Mouse (Mus musculus) liver, embryonic 13.5 days (tissue): ENCODE data around the gene Prr18. TPM values are rescaled to one million over a fixed set of nuclear protein-coding genes. Genes with fewer than 3 reads are reported as not detected.

Experiments
- ATAC-seq: fragments of 200-750 bp; cut with Nextera tagmentation; 2 replicates; pipeline ENCODE4 v1.8.0; 2017; ENCODE audit warnings: low read depth, mild to moderate bottlenecking, moderate number of reproducible peaks, moderate library complexity
- DNase-seq: peaks from one replicate; pipeline ENCODE4 v3.0.0; 2022
- H3K27ac ChIP-seq: fragments of 300-500 bp; sonication (generic); 2 replicates; pipeline ENCODE4 v1.5.1; 2015; ENCODE audit warnings: moderate library complexity, mild to moderate bottlenecking, inconsistent platforms
- H3K27me3 ChIP-seq: fragments of 300-500 bp; sonication (generic); 2 replicates; pipeline ENCODE4 v1.6.1; 2015; ENCODE audit warnings: mild to moderate bottlenecking, inconsistent platforms
- H3K36me3 ChIP-seq: fragments of 300-500 bp; sonication (generic); 2 replicates; pipeline ENCODE4 v1.6.1; 2015; ENCODE audit warnings: mild to moderate bottlenecking, inconsistent platforms
- H3K4me1 ChIP-seq: fragments of 300-500 bp; sonication (generic); replicated peaks from 2 replicates; pipeline ENCODE4 v1.6.1; 2015; ENCODE audit warnings: inconsistent platforms
- H3K4me2 ChIP-seq: fragments of 300-500 bp; sonication (generic); 2 replicates; pipeline ENCODE4 v1.6.1; 2015; ENCODE audit warnings: inconsistent platforms, mild to moderate bottlenecking, moderate library complexity
- H3K4me3 ChIP-seq: fragments of 300-500 bp; sonication (generic); replicated peaks from 2 replicates; pipeline ENCODE4 v1.5.1; 2015; ENCODE audit warnings: mild to moderate bottlenecking, inconsistent platforms
- H3K9ac ChIP-seq: fragments of 300-500 bp; sonication (generic); 2 replicates; pipeline ENCODE4 v1.6.1; 2015; ENCODE audit warnings: mild to moderate bottlenecking, inconsistent platforms
- H3K9me3 ChIP-seq: fragments of 300-500 bp; sonication (generic); replicated peaks from 2 replicates; pipeline ENCODE4 v1.6.1; 2016; ENCODE audit warnings: inconsistent platforms
- WGBS: fragments of 180-500 bp; shearing (Covaris S2); methylation state at CpG from one replicate; pipeline ENCODE4 v1.1.7; 2015; ENCODE audit not compliant: insufficient replicate concordance; 5-methylcytosine and 5-hydroxymethylcytosine counted together
- polyA plus RNA-seq: library from polyadenylated mRNA; unstranded; fragments of >200 nt; fragmentation: Nextera tagmentation; extraction: Ambion mirVana; gene quantifications from 2 replicates; pipeline ENCODE4 v1.2.1, GENCODE M21; 2015

Prr18 gene
- polyA plus RNA-seq, 1 experiment from 2014 or later: 0.09 TPM

DNA sequence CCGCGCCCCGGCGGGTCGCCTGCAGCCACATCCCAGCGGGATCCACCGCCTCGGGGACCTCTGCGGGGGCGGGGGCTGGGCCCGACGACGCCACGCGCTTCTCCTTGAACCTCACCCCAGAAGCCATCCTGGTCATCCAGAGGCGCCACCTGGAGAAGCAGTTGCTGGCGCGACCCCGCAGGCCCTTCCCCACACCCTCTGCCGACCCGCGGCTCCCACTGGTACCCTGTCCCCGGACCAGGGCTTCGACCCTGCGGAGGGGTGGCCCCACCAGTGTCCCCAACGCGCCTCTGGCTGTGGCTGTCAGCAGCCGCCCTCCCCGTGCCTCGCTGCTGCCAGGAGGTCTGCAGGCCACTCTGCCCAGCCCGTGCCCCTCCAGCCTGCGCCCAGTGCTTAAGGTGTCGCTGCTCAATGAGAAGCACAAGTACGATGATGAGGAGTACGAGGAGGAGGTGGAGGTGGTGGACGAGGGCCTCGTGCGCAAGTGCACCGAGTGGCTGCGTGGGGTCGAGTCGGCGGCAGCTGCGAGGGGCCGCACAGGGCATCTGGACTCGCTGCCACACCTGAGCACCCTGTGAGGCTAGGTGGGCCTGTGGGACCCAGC lies 4.2 kb downstream of the Prr18 start:
- DNase-seq (no peak), ATAC-seq (no peak)
- peak overlapping the region; percentile 47 for H3K4me3 ChIP-seq
- peak overlapping the region; percentile 62 for H3K4me2 ChIP-seq
- H3K9ac ChIP-seq: no peak overlapping the region
- H3K27me3 ChIP-seq: peaks cover 53% of the 10 kb centered on the region
- WGBS: 19% methylated on average over 43 of the region's 46 CpGs
- no peak overlapping the region for H3K27ac ChIP-seq
- peaks cover 11% of the 10 kb centered on the region; the same call in 1 of the 2 replicates for H3K4me1 ChIP-seq
- no peaks in the 10 kb centered on the region for H3K36me3 ChIP-seq
- H3K9me3 ChIP-seq: no peaks in the 10 kb centered on the region

DNA sequence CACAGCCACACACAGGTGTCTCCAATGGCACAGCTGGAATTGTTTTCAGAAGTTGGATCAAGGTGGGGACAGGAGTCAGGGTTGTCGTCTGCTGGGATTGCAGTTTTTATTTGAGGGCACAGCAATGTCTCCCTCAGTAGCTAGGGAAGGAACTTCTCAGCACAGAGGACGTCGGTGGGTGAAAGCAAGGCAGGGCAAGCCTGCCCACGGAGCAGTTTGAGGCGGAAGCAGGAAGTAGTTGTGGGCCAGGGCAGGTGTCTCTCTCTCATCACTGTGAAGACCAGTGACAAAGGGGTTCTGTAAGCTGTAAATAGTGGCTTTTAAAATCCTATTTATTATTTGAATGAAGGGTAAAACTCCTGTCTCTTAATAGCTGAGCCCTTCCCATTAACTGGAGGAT lies 5.4 kb downstream of the Prr18 start:
- Histone ChIP-seq H3K27me3 (peaks cover 53% of the 10 kb centered on the region), H3K4me1 (peaks cover 11% of the 10 kb centered on the region; the same call in 1 of the 2 replicates), H3K9ac (no peak overlapping the region), H3K4me3 (no peak overlapping the region), H3K27ac (no peak overlapping the region), H3K4me2 (no peak overlapping the region), H3K9me3 (no peaks in the 10 kb centered on the region), H3K36me3 (no peaks in the 10 kb centered on the region)
- no peak for DNase-seq
- ATAC-seq: no peak
- 15% methylated on average over 5 of the region's 5 CpGs for WGBS

GRCm38 (mm10) chr17:8343416-8343815 lies 6.2 kb downstream of the Prr18 start:
- Histone ChIP-seq H3K4me1 (peaks cover 11% of the 10 kb centered on the region; the same call in 1 of the 2 replicates), H3K4me2 (no peak overlapping the region), H3K27ac (no peak overlapping the region), H3K9me3 (no peaks in the 10 kb centered on the region), H3K9ac (no peak overlapping the region), H3K4me3 (no peak overlapping the region), H3K27me3 (peaks cover 50% of the 10 kb centered on the region), H3K36me3 (no peaks in the 10 kb centered on the region)
- ATAC-seq (no peak), DNase-seq (no peak)
- WGBS: 55% methylated on average over 6 of the region's 6 CpGs

DNA sequence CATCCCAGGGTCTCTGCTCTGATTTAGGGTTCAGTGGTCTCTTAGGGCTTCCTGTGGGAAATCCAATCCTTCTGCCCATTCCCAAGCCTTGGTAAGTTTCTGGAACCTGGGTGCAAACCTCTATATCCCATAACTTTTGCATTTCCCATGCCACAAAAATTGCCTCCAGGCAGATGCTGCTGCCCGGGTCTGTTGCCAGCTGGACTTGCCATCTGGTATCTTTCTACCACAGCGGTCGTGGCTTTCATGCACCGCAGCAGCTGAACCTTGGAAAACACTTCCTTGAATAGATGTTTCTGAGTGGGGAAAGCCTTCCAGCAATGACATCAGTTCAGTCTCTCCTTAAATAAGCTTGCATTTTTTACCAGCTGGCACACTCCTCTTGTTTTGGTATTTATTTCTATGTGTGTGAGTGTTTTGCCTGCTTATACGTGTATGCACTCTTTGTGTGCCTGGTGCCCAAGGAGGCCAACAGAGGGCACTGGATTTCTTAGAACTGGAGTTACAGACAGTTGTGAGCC lies 10.6 kb downstream of the Prr18 start:
- Histone ChIP-seq H3K4me2 (no peak overlapping the region), H3K36me3 (no peaks in the 10 kb centered on the region), H3K9me3 (no peaks in the 10 kb centered on the region), H3K27me3 (peaks cover 6% of the 10 kb centered on the region), H3K4me3 (no peak overlapping the region), H3K27ac (no peak overlapping the region), H3K9ac (no peak overlapping the region), H3K4me1 (peaks cover 6% of the 10 kb centered on the region; the same call in 1 of the 2 replicates)
- no peak for DNase-seq
- ATAC-seq: no peak
- WGBS: 73% methylated on average over 5 of the region's 5 CpGs

DNA sequence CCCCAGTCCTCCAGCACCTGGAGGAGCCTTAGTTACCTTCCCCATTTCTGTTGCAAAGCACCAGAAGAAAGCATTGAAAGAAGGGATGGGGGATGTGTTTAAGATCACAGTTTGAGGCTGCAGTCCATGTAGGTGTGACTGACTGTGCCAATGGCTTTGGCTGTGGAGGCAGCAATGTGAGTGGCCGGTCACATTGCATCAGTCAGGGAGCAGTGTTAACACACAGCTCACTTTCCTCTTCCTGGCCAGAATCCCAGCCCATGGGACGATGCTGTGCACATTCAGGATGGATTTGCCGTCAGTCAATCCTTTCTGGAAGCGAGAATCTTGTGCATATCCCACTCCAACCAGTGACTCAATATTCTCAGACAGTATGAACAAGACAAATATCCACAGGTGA lies 11.7 kb downstream of the Prr18 start:
- H3K4me2 ChIP-seq: no peak overlapping the region
- H3K9ac ChIP-seq: no peak overlapping the region
- no peaks in the 10 kb centered on the region for H3K4me1 ChIP-seq
- H3K36me3 ChIP-seq: no peaks in the 10 kb centered on the region
- H3K27me3 ChIP-seq: no peaks in the 10 kb centered on the region
- ATAC-seq: no peak
- H3K27ac ChIP-seq: no peak overlapping the region
- 57% methylated on average over 4 of the region's 4 CpGs for whole genome bisulfite sequencing
- no peaks in the 10 kb centered on the region for H3K9me3 ChIP-seq
- H3K4me3 ChIP-seq: no peak overlapping the region
- no peak for DNase-seq

GRCm38 (mm10) chr17:8351088-8351487 lies 13.8 kb downstream of the Prr18 start:
- Histone ChIP-seq H3K4me2 (no peak overlapping the region), H3K4me3 (no peak overlapping the region), H3K4me1 (no peaks in the 10 kb centered on the region), H3K27ac (no peak overlapping the region), H3K9ac (no peak overlapping the region), H3K9me3 (no peaks in the 10 kb centered on the region), H3K27me3 (no peaks in the 10 kb centered on the region), H3K36me3 (no peaks in the 10 kb centered on the region)
- WGBS: 66% methylated on average over 7 of the region's 7 CpGs
- no peak for DNase-seq
- no peak for ATAC-seq

- Histone ChIP-seq H3K27me3 (no peaks in the 10 kb centered on the region), H3K4me2 (no peak within 1 kb of the TSS), H3K36me3 (no peaks in the 10 kb centered on the region), H3K9me3 (no peaks in the 10 kb centered on the region), H3K27ac (no peak within 1 kb of the TSS), H3K9ac (no peak within 1 kb of the TSS), H3K4me3 (no peak within 1 kb of the TSS), H3K4me1 (no peaks in the 10 kb centered on the region)
- ATAC-seq: no peak
- no peak for DNase-seq
- WGBS: 62% methylated on average over 6 of the region's 6 CpGs
These were observed 18.4 kb downstream of the Prr18 start, which contains the start of gene T2 for GRCm38 (mm10) chr17:8355692-8356091. TSS of gene T2 (plus strand) at chr17:8355992.

DNA sequence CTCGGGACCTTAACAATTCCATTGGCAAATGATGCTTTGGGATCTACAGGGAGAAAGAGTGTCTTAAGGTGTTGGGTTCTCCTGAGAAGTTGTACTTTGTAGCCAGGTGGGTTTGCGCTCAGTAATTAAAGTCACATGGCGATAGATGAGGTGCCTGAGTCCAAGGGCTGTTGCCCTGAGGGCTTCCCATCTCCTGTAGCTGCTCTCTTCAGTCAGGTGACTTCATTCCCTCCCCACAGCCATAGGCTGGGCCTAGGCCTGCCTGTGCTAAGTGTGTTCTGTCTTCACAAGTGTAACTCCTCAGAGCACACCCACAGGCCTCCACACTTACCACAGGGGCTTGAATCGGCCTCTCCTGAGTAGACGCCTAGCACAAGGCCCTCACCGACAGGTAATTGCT lies 20.2 kb downstream of the Prr18 start:
- DNase-seq: no peak
- no peak overlapping the region for H3K27ac ChIP-seq
- WGBS: 63% methylated on average over 6 of the region's 6 CpGs
- ATAC-seq: no peak
- no peaks in the 10 kb centered on the region for H3K4me1 ChIP-seq
- H3K27me3 ChIP-seq: no peaks in the 10 kb centered on the region
- H3K9me3 ChIP-seq: no peaks in the 10 kb centered on the region
- H3K4me2 ChIP-seq: no peak overlapping the region
- H3K4me3 ChIP-seq: no peak overlapping the region
- no peak overlapping the region for H3K9ac ChIP-seq
- H3K36me3 ChIP-seq: no peaks in the 10 kb centered on the region

GRCm38 (mm10) chr17:8360876-8361275 lies 23.6 kb downstream of the Prr18 start:
- ATAC-seq: no peak
- H3K9me3 ChIP-seq: no peaks in the 10 kb centered on the region
- H3K4me2 ChIP-seq: no peak overlapping the region
- DNase-seq: no peak
- H3K27me3 ChIP-seq: 0 out of 2 replicates have a peak, but pooled peaks cover 7% of the 10 kb centered on the region
- no peak overlapping the region for H3K27ac ChIP-seq
- no peaks in the 10 kb centered on the region for H3K4me1 ChIP-seq
- H3K9ac ChIP-seq: no peak overlapping the region
- H3K4me3 ChIP-seq: no peak overlapping the region
- WGBS: 65% methylated on average over 5 of the region's 5 CpGs
- H3K36me3 ChIP-seq: no peaks in the 10 kb centered on the region

DNA sequence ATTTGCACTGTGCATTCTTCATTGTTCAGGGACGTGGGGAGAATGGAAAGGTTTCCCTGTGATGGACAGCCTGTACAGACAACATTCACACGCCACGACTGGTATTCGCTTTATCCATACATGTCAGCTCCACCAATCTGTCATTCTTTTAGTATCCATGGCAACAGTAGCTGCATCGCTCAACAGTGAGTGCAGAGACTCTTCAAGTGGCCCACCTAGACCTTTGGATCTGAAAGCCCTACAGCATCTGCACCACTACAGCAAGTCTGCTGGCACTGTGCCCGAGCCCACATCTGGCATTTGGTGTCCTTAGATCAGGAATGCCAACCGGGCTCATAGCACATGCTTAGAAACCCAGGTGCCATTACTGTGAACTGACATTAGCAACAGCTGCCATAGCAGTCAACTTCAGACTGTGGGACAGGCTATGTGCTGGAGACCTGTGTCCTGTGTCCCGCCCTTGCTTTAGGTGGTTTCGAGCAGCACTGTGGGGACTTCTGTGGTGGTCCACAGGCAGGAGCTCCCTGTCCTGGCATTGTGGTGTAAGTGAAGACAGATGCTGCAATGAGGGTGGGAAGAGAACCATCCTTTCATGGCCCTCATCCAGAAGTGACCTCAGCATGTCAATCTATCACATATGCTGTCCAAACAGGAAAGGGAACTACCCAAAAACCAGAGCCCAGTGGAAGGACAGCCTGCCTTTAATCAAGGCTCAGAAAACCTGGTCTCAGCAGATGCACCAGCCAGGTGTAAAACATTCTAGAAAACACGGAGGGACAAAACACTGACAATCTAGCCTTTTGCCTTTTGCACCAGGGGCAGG lies 24.2 kb downstream of the Prr18 start:
- DNase-seq: no peak
- Histone ChIP-seq H3K9me3 (no peaks in the 10 kb centered on the region), H3K4me2 (no peak overlapping the region), H3K27me3 (0 out of 2 replicates have a peak, but pooled peaks cover 7% of the 10 kb centered on the region), H3K9ac (no peak overlapping the region), H3K36me3 (no peaks in the 10 kb centered on the region), H3K4me3 (no peak overlapping the region), H3K4me1 (no peaks in the 10 kb centered on the region), H3K27ac (no peak overlapping the region)
- no peak for ATAC-seq
- WGBS: 60% methylated on average over 10 of the region's 10 CpGs

- Histone ChIP-seq H3K4me3 (no peak overlapping the region), H3K4me1 (peaks cover 9% of the 10 kb centered on the region), H3K9ac (no peak overlapping the region), H3K4me2 (no peak overlapping the region), H3K36me3 (no peaks in the 10 kb centered on the region), H3K27ac (no peak overlapping the region), H3K27me3 (peaks cover 14% of the 10 kb centered on the region), H3K9me3 (no peaks in the 10 kb centered on the region)
- ATAC-seq: no peak
- no peak for DNase-seq
- 47% methylated on average over 20 of the region's 20 CpGs for WGBS
These were observed 30.5 kb downstream of the Prr18 start for GRCm38 (mm10) chr17:8367514-8368480.
